Mouse (Mus musculus): ENCODE data around the gene Kbtbd7.
"Not testable (repeated sequence)": the region's sequence is repeated elsewhere in the genome, so short reads cannot be mapped to it uniquely, and the experiment has no call there.

Kbtbd7 gene

DNA sequence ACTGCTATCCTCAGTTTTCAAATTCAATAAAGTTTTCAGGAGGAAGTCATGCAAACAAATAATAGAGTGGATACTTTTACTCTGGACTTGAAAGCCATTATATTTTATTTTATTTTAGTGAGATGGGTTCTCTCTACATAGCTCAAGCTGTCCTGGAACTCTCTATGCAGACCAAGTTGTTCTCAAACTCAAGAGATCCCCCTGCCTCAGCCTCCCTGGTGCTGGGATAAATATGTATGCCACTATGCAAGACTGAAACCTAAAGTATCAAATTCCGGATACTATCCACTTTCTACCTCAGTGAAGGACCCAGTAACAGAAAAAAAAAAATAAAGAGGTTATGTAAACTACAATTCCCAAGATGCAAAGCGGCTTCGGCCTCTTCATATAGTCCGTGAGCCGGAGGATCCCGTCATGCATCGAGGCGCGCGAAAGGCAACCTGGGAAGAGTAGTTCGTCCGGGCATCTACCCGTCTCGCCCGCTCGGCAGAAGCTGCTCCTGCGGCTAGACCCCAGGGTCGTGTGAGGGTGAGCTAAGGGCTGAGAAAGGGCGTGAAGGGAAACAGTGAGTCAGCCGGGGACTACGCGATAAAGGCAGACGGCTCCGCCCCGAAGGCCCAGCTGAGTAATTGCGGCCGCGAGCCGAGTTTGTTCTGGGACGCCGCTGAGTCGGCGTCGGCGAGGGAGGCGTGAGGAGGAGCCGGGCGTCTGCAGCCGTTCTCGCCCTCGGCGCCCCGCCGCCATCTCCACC lies at the start of gene Kbtbd7:
Kbtbd7 (plus strand) TSS at position 533 of the 751 bp plus-strand sequence.
- DNase-seq (ENCODE audit: low spot score in 2 of 2): peak; percentile 83 to 94

DNA sequence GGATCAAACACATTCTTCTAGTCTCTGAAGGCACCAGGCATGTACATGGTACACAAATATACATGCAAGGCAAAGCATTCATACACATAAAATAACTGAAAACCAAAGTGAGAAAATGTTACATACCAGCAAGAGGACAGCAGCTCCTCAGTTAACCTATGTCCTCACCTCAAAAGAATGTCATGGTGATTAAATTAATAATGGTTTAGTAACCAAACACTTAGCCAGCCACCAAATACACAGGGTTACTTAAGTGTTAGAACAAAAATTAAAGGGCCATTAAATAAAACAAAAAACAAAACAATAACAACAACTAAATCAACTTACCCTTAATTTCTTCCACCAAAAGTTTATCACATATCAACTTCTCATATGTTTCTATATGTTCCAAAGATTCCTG lies 49.3 kb upstream of the Kbtbd7 start:
- DNase-seq (ENCODE audit: low spot score in 2 of 2): no peak

DNA sequence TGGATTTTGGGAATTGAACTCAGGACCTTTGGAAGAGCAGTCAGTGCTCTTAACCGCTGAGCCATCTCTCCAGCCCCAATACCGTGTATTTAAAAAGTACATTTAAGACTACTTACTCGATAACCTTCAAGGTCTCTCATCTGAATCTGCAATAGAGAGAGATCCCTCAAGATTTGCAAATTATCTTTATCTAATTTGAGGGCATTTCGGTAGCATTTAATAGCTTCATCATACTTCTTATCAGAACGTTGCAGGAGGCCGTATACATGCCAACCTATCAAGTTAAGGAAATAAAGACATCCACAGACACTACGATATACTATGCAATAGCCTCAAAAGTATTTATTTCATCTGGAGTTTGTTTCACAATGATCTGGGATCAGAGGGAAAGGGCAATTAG lies 43.2 kb upstream of the Kbtbd7 start:
- no peak for DNase-seq (ENCODE audit: low spot score in 2 of 2)

DNA sequence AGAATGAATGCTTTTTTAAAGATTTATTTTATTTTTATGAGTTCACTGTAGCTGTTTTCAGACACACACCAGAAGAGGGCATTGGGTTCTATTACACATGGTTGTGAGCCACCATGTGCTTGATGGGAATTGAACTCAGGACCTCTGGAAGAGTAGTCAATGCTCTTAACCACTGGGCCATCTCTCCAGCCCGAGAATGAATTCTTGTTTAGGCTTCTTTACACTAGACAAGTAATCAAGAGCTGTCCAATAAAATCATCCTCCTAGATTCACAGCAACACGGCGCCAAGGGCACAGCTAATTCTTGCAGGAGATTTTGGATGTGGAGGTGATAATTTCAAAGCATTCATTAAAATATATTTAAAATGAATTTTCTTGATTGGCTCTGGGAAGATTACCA lies 38.0 kb upstream of the Kbtbd7 start:
- no peak for DNase-seq (ENCODE audit: low spot score in 2 of 2)

DNA sequence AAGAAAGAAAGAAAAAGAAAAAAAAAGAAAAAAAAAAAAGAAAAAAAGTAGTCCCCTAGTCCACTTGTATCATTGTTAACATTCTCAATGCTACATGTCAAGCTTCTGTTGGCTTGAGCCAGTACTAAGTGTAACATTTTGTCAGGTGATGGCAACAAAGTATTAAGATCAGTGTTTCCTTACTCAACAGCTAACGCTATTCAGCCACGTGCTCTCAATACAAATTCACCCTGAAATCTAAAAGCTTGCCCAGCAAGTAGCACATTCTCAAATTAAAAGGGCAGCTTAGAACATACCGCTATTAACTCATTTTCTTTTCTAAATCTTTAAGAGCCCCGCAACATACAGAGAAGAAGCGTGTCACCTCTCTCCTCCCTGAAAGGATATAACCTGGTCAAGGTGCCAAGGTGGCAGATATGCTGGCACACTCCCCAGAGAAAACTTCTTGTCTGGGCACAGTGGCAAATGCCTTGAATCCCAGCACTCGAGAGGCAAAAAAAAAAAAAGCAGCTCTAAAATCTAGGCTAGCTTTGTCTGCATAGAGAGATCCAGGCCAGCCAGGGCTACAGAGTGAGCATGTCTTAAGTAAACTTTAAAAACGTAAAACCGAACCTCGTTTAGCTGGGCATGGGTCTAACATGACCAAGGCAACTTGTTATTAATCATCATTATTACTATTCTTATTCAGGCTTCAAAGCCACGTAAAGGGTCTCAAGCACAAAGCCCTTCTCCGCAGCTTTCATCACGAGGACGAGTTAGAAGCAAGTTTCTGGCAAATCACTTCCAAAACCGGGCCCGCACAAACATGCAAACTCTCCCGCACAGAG lies 36.7 kb upstream of the Kbtbd7 start:
- peak in 1 of 2 experiments; percentile 11 for DNase-seq (ENCODE audit: low spot score in 2 of 2)

DNA sequence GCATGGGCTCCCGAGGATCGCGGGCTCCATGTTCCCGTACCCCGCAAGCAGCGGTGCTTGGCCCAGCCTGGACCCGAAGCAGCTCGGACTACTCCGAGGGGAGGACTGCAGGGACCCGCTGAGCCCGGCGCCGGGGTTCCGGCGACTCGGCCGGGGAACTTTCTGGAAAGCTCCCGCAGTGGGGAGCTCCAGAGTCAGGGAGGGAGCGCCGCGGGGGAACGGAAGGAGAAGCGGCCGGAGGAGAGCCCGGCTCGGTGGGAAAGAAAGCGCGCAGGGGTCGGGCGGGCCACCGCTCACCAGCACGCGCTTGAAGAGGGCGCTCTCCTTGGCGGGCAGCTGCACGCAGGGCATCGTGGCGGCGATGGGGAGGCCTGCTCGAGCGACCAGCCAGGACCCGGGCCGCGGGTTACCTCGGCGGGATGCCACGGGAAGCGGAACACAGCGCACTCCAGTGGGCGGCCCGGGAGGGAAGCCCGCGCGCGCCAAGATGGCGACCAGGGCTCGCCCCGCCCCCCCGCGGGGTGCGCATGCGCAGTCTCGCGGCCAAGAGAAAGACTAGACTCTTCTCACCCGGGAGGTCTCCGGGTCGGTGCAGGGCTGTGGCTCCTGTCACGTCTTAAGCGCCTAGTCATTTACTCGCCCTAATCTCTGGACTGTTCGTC lies 35.9 kb upstream of the Kbtbd7 start, which contains the start of gene Naa16:
Naa16 (minus strand) TSS at position 514 of the 662 bp plus-strand sequence.
- peak; percentile 79 to 91 for DNase-seq (ENCODE audit: low spot score in 2 of 2)

DNA sequence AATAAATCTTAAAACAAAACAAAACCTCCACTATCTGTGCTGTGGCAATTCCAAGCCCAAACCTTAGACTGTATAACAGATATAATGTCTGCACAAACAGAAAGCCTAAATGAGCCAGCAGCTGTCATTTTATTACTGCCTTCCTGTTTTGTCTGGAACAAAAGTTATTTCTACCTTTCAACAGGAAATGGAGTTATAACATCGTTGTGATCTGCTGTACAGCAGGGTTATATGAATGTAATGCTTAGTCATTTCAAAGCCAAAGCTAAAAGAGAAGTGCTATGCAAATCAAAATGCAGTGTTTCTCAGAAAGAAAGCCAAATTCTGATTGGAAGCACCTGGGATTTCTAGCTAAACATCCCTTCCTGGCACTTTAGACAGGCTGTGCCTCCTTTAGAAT lies 33.0 kb upstream of the Kbtbd7 start:
- no peak for DNase-seq (ENCODE audit: low spot score in 2 of 2)

DNA sequence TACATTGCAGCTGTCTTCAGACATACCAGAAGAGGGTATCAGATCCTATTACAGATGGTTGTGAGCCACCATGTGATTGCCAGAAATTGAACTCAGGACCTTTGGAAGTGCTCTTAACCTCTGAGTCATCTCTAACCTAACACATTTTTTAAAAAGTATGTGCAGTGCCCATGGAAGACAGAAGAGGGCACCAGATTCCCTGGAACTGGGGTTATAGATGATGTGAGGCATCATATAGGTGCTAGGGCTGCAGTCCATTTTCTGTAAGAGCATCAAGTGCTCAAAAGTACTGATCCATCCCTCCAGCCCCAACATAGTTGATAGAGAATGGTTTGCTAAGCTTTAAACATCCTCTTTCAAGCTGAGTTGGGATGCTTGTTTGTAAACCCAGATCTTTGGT lies 31.7 kb upstream of the Kbtbd7 start:
- no peak for DNase-seq (ENCODE audit: low spot score in 2 of 2)

DNA sequence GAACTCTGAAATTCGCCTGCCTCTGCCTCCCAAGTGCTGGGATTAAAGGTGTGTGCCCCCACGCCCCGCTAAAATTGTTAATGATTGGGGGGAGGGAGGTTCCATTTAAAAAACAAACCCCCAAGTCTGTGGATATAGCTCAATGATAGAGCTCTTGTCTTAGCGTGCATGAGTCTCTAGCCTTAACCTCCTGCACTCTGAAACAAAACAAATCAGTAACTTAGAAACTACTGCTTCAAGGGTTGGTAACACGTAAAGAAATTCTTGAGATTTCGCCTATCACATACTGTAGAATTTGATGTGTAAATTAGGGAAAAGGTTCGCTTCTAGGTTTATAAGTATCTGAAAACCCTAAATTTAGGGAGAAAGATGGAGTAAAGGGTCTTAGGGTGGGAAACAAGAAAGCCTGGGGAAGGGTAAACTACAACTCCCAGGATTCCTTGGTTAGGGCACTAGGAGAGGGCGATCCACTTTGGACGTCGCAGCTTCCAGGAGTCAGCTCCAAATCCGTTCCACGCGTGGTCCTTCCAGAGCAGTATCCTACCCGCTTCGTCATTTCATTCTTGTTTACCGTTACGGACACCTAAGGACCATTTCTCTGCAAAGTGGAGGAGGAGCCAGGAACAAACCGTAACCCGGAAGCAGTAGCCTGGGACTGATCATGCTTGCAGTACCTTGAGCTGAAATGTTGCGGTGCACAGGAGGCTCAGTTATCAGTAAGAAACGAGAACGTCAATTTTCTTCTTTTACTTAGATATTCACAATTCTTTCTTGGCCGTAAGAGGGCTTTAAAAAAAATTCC lies 28.8 kb upstream of the Kbtbd7 start, which contains the start of gene Mtrf1:
Mtrf1 (plus strand) TSS at position 452 of the 802 bp plus-strand sequence.
- DNase-seq (ENCODE audit: low spot score in 2 of 2): peak; percentile 58 to 76

DNA sequence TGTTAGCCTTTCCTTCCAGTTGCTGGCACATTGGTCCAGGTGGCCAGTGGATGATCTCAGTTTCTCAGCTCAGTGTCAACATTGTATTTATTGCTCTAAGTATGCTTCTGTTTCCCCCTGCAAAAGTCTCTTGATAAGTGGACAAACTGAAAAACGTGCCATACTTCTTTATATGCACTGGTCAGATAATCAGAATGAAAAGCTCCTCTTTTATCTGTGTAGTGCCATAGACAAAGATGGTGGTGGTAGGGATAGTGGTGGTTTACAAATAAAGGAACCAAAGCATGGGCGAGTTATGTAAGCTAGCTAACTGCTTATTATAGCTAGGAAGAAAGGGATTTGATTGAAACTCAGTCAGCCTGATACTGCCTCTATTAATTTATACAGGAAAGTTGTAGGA lies 18.7 kb upstream of the Kbtbd7 start:
- DNase-seq (ENCODE audit: low spot score in 2 of 2): no peak

DNA sequence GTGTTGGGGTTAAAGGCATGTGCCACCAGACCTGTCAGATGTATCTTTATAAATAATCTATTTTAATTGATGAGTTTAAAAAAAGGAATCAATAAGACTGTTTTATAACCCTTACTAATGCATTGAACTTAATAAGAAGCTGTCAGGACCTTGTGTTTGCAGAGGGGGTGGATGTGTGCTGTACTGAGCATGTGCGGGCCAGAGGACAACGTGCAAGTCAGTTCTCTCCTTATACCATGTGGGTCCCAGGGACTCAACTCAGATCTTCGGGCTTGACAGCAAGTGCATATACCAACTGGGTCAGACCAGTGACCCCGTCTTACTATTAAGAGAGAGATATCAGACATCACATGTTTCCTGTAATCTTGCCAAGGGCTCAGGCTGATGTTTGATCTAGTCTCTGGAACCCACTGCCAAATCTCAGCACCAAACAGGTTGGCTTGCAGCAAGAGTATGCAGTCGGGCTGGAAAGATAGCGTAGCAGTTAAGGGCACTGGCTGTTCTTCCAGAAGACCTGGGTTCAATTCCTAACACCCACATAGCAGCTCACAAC lies 17.0 kb upstream of the Kbtbd7 start:
- DNase-seq (ENCODE audit: low spot score in 2 of 2): no peak

DNA sequence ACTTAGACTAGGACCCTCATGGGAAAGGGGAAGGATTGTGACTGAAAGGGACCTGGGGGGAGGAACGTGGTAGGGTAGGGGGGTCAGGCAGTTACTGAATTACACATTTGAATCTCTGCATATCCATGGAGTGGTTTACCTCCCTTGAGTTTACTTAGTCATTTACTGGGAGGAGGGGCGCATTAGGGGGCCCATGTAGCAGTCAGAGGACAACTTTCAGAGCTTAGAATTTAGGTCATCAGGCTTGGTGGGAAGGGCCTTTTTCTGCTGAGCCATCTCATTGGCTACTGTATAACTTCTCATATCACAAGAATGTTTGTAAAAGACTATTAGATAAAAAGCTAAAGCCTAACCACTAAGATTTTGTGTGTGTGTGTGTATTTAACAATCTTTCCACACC lies 15.6 kb upstream of the Kbtbd7 start:
- DNase-seq (ENCODE audit: low spot score in 2 of 2): no peak

DNA sequence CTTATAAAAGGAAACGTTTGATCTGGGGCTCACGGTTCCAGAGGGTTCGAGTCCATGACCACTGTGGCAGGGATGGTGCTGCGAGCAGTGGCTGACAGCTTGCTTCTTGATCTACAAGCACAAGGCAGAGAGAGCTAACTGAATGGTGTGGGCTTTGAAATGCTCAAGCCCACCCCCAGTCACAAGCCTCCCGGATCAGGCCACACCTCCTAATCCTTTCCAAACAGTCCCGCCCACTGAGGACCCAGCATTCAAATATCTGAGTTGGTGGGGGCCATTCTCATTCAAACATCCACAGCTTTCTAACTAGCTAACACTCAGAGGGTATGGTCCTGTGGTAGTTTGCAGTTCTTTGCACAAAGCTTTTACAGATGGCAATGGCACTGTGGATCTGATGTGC lies 13.2 kb upstream of the Kbtbd7 start:
- DNase-seq (ENCODE audit: low spot score in 2 of 2): no peak

DNA sequence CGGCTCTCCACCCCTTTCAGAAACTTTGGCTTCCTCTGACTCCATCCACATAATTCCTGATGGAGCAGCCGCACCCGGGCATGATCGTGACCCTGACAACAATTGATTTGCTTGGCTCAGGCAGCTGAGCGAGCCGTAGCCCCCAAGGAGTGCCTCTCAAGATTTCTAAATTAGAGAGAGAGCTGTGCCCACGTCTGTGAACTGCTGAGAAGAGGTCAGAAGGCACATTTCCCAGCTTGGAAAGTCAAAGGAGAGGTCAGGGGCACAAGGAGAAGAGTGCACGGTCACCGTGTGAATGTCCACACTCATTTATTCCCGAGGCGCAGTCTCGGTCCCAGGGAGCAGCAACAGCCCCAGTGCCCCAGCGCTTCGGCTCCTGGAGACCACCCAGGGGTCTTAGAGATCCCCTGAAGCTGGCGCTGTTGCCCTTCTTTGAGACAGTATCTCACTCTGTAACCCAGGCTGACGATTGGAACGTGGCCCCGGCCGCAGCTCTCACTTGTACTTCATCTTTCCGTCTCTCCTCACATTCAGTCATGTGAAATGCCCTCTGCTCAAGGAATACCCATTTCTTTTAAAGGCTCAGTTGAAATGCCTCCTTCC lies 6.1 kb upstream of the Kbtbd7 start:
- no peak for DNase-seq (ENCODE audit: low spot score in 2 of 2)

DNA sequence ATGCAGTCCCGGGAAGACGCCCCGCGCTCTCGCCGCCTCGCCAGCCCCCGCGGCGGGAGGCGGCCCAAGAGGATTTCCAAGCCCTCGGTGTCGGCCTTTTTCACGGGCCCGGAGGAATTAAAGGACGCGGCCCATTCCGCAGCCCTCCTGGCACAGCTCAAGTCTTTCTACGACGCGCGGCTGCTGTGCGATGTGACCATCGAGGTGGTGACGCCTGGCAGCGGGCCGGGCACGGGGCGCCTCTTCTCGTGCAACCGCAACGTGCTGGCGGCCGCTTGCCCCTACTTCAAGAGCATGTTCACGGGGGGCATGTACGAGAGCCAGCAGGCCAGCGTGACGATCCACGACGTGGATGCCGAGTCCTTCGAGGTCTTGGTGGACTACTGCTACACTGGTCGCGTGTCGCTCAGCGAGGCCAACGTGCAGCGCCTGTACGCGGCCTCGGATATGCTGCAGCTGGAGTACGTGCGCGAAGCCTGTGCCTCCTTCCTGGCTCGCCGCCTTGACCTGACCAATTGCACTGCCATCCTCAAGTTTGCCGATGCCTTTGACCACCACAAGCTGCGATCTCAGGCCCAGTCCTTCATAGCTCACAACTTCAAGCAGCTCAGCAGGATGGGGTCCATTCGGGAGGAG lies 537 bp downstream of the Kbtbd7 start:
- not testable (repeated sequence) for DNase-seq (ENCODE audit: low spot score in 2 of 2)

DNA sequence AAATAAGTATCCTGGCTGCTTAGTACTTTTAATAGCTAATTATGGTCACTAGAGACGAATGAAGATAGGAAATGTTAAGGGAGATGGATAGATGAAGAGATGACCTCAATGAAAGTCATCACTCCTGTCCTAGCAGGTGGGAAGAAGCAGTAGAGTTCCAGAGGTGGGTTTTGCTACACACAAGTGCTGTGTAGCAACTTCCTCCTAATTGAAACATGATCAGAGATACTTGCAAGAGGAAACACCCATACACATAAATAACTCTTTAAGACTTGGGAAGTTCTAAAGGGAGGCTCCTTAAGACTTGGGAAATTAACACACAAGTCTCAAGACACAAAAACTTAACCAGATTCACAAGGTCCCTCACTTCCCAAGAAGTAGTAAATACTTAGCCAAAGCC lies 7.8 kb downstream of the Kbtbd7 start:
- no peak for DNase-seq (ENCODE audit: low spot score in 2 of 2)

DNA sequence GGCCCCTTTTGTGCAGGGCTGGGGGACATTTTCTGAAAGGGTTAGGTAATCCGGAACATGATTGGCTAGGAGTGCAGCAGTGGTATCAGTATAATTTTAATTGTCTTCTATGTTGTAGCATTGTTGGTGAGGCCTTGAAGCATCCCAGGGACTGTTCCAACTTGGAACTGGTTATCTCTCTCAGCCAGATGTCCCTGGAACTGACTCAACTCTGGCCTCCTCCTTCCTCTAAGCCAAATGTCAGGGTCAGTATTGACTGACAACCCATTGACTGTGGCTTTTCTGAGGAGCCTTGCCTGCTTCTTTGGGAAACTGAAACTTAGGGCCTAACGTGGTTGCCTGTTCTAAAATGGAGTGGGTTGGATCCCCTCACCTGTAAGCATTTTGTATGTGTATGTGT lies 14.3 kb downstream of the Kbtbd7 start:
- no peak for DNase-seq (ENCODE audit: low spot score in 2 of 2)

DNA sequence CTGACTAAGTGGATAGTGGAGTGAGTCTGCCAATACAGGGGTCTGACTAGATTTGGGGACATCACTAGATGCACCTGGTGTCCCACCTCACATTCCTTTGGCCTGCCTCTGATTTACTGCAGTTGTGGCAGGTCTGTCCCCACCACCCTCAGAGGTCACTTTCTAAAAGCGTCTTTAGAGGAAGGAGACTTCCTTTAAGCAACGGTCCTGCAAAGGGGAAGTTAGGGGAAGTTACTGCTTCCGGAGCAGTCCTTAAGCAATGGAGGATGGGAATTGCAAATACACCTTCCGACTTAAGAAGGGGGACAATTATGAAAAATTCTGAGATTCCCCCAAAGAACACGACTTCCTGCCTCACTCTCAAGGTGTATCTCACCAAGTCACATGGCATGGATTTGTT lies 15.1 kb downstream of the Kbtbd7 start:
- no peak for DNase-seq (ENCODE audit: low spot score in 2 of 2)

DNA sequence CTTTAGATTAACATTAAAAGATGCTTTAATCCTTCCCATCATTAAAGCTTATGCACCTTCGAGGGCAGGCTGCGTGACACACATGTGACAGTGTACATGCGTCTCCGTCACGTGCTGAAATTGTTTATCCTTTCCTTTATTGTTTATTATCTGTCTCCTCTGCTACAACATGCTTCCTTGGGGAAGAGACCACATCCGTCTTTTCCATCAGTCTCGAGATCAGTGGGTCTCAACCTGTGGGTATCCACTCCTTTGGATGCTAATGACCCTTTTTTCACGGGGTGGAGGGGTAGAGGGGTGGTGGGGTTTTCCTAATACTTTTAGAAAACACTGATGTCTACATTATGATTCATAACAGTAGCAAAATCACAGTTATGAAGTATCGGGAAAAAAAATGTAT lies 18.3 kb downstream of the Kbtbd7 start:
- no peak for DNase-seq (ENCODE audit: low spot score in 2 of 2)

DNA sequence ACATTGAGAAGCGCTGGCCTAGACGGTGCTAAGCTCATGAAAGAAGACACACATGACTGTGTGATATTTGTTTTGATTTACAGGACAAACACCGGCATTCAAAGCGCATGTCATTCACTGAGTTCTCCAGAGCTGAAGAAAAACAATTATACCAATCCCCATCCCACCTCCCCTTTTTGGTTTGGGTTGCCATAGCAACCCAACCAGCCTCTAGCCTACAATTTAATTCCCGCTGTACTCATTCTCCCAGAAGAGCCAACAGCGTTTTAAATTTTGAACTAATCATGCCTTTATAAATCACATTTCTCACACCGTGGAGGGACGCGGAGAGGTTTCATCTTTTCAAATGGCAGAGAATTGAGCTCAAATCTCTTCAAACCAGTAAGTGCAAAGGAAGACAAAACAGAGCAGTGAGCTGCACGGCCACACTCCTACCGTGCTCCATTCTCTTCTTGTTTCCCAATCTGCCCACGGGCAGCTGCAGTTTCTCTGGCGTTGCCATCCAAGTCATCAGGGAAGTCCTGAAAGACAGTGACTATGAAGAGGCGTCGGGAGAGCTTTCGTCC lies 18.8 kb downstream of the Kbtbd7 start:
- peak in 1 of 2 experiments; percentile 21 for DNase-seq (ENCODE audit: low spot score in 2 of 2)
